Mouse (Mus musculus): ENCODE measurements around the gene Renbp.

DNA sequence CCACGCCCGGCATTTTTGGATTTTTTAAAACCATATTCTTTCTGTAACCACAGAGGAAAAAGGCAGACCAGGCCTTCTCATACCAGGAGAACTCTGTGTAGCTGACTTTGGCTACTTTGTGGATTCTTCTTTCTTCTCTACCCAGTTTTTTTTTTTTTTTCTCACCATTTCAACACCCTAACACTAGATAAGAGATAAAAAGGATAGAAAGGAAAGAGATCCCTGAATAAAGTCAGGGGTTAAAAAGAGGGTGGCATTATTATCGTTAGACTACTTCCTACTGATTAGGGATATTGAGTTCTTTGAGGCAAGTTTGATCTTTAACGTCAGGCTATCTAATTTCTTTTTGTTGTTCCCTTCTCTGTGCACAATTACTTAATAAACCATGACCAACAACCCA is 42.1 kb upstream of the Renbp start:
- TF ChIP-seq POLR2A (IDR thresholded peaks at IDR 0.05; ENCODE audit: low read depth, low read length) (no peak), CTCF (IDR thresholded peaks at IDR 0.05; ENCODE audit: extremely low read depth, insufficient read depth, insufficient read length, insufficient replicate concordance) (no peak)

Measured in spleen, adult 2 months (tissue).